ENCODE assay signal across 12 mouse cellular contexts in genomic region chr6:135212666-135213065, GRCm38 (mm10). TPM values are rescaled to one million over a fixed set of nuclear protein-coding genes. Genes with fewer than 3 reads are reported as not detected.
"Had no signal": no experiment of that assay in that cellular context is flagged by ENCODE, and none has a peak within 500 bp of the region (broad histone marks: within the 10 kb centered on the region; RNA-seq: fewer than 3 reads in every experiment).

No protein-coding gene starts in this region.

- DNase-seq: right cerebral cortex, adult 18-20 months; right cerebral cortex, postnatal 14 days; right cerebral cortex, postnatal 25 days; right cerebral cortex, postnatal 4 days; spleen, adult 18-20 months; thymus, adult 18-20 months; thymus, adult 2 months; thymus, postnatal 14 days; thymus, postnatal 25 days; thymus, postnatal 36 days; thymus, postnatal 4 days had no signal

RNA-seq across cellular contexts. Expression of gene Gsg1, which starts 41.5 kb away (rescaled TPM):
- total RNA-seq: neutrophil, adult 5-6 weeks had no signal
